Mouse (Mus musculus) Muller cell, postnatal 12 days (primary cell): ENCODE measurements around the gene Etl4.

ENCODE experiments used
- DNase-seq: peaks from one replicate; pipeline ENCODE4 v3.0.0-alpha.2; 2015; ENCODE audit errors: inconsistent ontology term

The Etl4 gene

GRCm38 (mm10) chr2:20442731-20443130 lies 533.2 kb downstream of the Etl4 start:
- no peak for DNase-seq

- DNase-seq, result no peak
These were observed 534.3 kb downstream of the Etl4 start for GRCm38 (mm10) chr2:20443671-20444440.

GRCm38 (mm10) chr2:20445156-20446155 lies 535.9 kb downstream of the Etl4 start:
- no peak for DNase-seq

- DNase-seq, result no peak
These were observed 536.6 kb downstream of the Etl4 start for GRCm38 (mm10) chr2:20446180-20446579.

GRCm38 (mm10) chr2:20450945-20451344 lies 541.4 kb downstream of the Etl4 start:
- DNase-seq, result no peak

GRCm38 (mm10) chr2:20453506-20454206 lies 544.1 kb downstream of the Etl4 start:
- peak; percentile 80 for DNase-seq

DNA sequence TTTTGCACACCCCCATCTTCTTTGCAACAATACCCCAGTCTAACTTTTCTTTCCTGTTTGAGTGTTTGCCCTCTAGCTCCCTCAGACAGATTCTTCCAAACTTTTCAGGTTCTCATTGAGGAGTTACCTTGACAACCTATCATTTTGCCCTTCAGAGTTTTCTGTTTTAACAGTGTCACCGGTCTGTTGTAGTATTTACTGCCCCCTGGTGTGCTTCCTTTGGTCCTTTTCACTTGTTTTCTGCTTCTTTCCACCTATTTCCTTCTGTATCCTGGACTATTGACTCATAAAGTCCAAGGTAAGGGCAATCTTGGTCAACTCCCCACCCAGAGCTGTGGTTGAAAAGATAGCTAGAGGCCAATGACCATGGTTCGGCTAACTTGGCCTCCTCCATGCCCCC lies 569.6 kb downstream of the Etl4 start:
- DNase-seq, result no peak

DNA sequence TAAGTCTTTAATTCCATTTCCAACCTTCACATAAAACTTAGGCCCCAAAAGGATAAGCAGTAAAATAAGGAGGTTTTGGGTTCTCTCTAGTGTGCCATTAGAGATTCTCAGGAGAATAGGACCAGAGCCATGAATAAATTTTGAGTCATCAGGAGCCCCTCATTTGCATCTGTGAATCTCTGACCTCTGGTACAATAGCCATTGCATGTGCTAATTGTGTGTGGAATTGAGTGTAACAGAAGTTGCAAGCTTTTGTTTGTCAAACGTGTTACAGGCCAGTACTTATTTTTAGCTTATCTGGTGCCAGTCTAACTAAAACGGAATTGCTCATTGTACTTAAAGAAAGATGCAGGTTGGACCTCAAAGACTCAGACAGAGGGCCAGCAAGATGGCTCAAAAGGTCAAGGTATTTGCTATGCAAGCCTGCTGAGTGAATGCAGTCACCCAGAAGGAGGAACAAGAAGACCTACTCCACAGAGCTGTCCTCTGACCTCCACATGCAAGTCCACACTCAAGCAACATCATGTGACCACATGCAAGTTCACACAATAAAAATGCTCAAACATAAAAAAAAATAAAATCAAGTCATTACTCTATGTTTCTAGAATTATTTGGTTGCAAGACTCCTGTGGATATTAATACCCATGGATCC lies 576.7 kb downstream of the Etl4 start:
- no peak for DNase-seq

- DNase-seq, result no peak
These were observed 579.5 kb downstream of the Etl4 start for GRCm38 (mm10) chr2:20489090-20489489.

GRCm38 (mm10) chr2:20492125-20492524 lies 582.5 kb downstream of the Etl4 start:
- DNase-seq, result no peak

DNA sequence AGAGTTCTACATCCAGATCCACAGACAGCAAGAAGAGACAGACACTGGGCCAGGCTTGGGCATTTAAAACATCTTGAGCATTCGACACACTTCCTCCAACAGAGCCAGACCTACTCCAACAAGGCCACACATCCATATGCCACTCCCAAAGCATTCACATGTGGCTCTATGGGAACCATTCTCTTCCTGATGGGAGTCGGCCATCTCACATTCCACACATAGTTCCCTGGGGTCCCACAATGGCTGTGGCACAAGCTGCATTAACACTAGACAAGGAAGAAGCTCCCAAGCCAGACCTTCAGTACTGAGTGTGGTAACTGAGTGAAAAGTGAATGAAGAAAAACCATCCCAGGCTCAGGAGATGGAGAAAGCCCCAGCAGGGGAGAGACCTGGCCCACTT lies 584.2 kb downstream of the Etl4 start:
- DNase-seq, result no peak

GRCm38 (mm10) chr2:20494666-20495065 lies 585.1 kb downstream of the Etl4 start:
- no peak for DNase-seq

- no peak for DNase-seq
These were observed 586.7 kb downstream of the Etl4 start for GRCm38 (mm10) chr2:20496219-20496800.

DNA sequence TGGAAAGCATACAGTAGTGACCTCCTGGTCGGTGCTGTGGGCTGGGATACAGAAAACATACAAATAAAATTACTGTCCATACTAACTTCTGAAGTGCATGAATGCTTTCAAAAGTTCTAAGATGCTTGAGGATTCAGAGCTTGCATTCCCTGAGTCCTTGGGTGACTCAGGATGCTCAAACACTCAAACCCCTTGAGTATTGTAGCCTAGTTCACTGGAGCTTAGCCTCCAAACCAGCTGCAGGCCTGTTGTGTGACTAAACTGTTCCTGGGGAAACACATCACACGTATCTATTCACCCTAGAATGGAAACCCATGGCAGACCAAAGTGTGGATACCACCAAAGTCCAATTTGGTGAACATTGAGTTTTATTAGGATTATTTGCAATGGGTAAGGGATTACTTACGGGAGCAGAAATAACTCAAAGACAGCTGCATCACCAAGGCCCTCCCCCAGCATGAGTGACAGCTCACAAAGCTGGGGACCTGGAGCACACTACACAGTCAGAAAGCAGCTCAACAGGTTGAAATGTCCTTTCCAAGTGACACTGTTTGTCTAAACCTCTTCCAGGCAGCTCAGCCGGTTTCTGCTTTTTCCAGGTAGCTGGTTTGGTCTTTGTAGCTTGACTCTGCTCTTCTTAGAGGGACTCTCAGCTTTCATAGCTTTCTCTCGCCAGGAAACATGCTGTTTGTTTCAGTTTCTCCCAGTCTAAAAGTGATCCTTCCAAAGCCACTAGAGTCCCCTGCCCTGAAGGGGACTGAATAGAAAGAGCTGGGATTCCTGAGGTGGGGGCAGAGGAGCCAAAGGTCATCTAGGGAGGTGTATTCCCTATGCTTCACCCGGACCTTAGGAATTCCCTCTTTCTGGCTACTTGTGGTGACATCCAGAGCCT lies 598.5 kb downstream of the Etl4 start:
- DNase-seq, result no peak

DNA sequence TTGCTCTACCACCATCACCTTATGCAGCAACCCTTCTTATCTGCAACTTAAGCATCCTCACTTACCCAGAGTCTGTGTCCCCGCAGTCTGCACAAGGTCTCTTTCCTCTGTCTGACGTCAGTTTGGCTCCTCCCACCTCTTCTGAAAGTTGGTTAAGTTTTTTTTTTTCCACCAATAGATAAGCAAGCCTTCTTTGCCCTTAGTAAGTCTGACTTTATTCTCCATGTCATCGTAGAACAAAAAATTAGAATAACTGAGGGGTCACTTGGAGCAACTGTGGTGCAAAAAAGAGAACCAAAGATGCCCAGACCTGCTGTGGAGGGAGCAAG lies 599.1 kb downstream of the Etl4 start:
- DNase-seq, result no peak

DNA sequence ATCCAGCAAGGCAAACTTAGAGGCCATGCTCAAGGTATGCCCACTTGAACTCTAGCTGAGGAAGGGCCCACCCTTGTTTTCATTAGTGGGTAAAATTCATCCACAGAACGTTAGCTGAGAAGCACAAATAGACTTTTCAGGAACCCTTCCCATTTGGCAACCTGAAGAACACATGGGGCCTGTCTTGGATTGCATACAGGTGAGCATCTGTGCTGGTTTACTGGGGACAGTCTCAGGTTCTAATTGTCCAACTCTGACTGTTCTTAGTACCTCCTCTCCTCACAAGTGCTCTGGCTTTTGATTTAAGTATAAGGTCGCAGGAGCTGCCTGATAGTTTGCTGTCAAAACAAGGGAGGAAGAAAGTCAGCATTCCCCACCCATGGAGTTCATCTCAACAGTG lies 600.5 kb downstream of the Etl4 start:
- no peak for DNase-seq

DNA sequence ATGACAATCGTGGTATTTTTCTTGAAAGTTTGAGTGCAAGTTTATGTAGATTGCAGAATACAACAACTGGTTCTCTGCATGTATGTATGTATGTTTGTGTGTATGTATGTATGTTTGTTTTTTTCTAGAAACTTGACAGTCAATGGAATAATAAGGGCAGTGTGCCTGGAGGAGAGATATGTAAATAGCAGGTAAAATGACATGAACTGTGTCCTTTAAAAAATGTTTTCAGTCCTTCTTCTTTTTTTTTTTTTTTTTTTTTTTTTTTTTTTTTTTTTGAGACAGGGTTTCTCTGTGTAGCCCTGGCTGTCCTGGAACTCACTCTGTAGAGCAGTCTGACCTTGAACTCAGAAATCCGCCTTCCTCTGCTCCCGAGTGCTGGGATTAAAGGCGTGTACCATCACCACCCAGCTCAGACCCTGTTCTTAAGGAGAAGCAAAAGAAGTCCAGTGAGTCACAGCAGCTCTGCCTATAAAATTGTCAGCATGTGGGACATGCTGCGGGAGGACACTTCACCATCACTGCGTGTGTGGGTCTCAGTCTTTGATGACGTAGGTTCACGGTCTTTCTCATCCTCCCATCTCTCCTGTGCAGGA lies 606.8 kb downstream of the Etl4 start:
- DNase-seq, result no peak

- DNase-seq, result no peak
These were observed 608.3 kb downstream of the Etl4 start for GRCm38 (mm10) chr2:20517853-20518252.

GRCm38 (mm10) chr2:20518506-20518905 lies 608.9 kb downstream of the Etl4 start:
- DNase-seq, result peak; percentile 63
